Mouse (Mus musculus) kidney, postnatal 0 days (tissue): ENCODE measurements around the gene Lrrc42. TPM values are rescaled to one million over a fixed set of nuclear protein-coding genes. Genes with fewer than 3 reads are reported as not detected.

Experiments used
- ATAC-seq: fragments of 200-750 bp; cut with Nextera tagmentation; replicated peaks from 2 replicates; pipeline ENCODE4 v1.8.0; 2017; ENCODE audit warnings: low read depth, moderate number of reproducible peaks, moderate TSS enrichment, moderate library complexity; ENCODE audit not compliant: low FRiP score
- DNase-seq: peaks from one replicate; pipeline ENCODE4 v3.0.0-alpha.2; 2016; ENCODE audit warnings: low spot score
- H3K27ac ChIP-seq: fragments of 300-500 bp; sonication (generic); 2 replicates; pipeline ENCODE4 v1.5.1; 2014; ENCODE audit warnings: mild to moderate bottlenecking
- H3K27me3 ChIP-seq: fragments of 300-500 bp; sonication (generic); 2 replicates; pipeline ENCODE4 v1.6.1; 2014; ENCODE audit warnings: low read length, mixed read lengths; ENCODE audit not compliant: insufficient read depth
- H3K36me3 ChIP-seq: fragments of 300-500 bp; sonication (generic); 2 replicates; pipeline ENCODE4 v1.6.1; 2014; ENCODE audit warnings: low read length, mixed read lengths; ENCODE audit not compliant: insufficient read depth
- H3K4me1 ChIP-seq: fragments of 300-500 bp; sonication (generic); replicated peaks from 2 replicates; pipeline ENCODE4 v1.6.1; 2014; ENCODE audit warnings: antibody characterized with exemption, low read length, mixed read lengths; ENCODE audit not compliant: insufficient read depth
- H3K4me2 ChIP-seq: fragments of 300-500 bp; sonication (generic); 2 replicates; pipeline ENCODE4 v1.6.1; 2014; ENCODE audit warnings: mild to moderate bottlenecking, low read length, moderate library complexity, mixed read lengths
- H3K4me3 ChIP-seq: fragments of 300-500 bp; sonication (generic); replicated peaks from 2 replicates; pipeline ENCODE4 v1.5.1; 2014; ENCODE audit warnings: low read depth, low read length
- H3K9ac ChIP-seq: fragments of 300-500 bp; sonication (generic); 2 replicates; pipeline ENCODE4 v1.6.1; 2014; ENCODE audit warnings: low read depth, low read length
- H3K9me3 ChIP-seq: fragments of 300-500 bp; sonication (generic); replicated peaks from 2 replicates; pipeline ENCODE4 v1.6.1; 2016; ENCODE audit warnings: low read length, inconsistent platforms, mixed read lengths
- CTCF ChIP-seq: IDR thresholded peaks from 2 replicates; pipeline ENCODE4 v1.5.1; 2016; ENCODE audit warnings: antibody characterized with exemption, low read depth, mild to moderate bottlenecking, moderate library complexity
- WGBS: fragments of 180-500 bp; shearing (Covaris S2); extraction: QIAGEN DNeasy Blood & Tissue Kit; methylation state at CpG from one replicate; pipeline ENCODE4 v1.1.7; 2014; 5-methylcytosine and 5-hydroxymethylcytosine counted together
- polyA plus RNA-seq: library from polyadenylated mRNA; unstranded; fragments of >200 nt; fragmentation: Nextera tagmentation; extraction: Ambion mirVana; gene quantifications from 2 replicates; pipeline ENCODE4 v1.2.1, GENCODE M21; 2015

Gene Lrrc42
- polyA plus RNA-seq, 1 experiment from 2014 or later: 72.2 TPM

DNA sequence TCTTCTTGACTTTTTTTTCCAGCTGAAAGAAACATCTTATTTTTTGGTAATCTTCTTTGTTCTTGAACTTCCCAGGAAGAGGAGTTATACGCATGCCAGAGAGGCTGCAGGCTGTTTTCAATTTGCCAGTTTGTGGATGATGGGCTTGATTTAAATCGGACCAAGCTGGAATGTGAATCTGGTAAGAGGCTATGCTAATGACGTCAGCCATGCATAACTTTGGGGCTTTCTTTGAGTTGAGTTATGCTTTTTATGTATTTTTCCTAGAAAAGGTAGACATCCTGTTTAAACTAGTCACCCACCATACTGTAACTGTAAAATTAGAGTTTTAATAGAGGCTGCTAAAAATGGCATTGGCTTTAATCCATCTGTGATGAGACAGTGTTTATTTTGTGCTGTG, 67.6 kb downstream of the Lrrc42 start:
- Histone ChIP-seq H3K27ac (no peak overlapping the region), H3K4me2 (no peak overlapping the region), H3K4me3 (no peak overlapping the region), H3K27me3 (no peaks in the 10 kb centered on the region), H3K4me1 (peaks cover 9% of the 10 kb centered on the region; the same call in 1 of the 2 replicates), H3K9me3 (no peaks in the 10 kb centered on the region), H3K36me3 (peaks cover 27% of the 10 kb centered on the region), H3K9ac (no peak overlapping the region)
- ATAC-seq (no peak), DNase-seq (peak; percentile 44)
- WGBS: 39% methylated on average over 3 of the region's 3 CpGs
- no peak for TF ChIP-seq CTCF

Other genes with a start within 250 kb of the Lrrc42 start
- gene Mrpl37, start 186.7 kb downstream of the Lrrc42 start, polyA plus RNA-seq: 94.1 and 99.7 TPM in 2 replicates
- gene Cyb5rl, start 186.5 kb downstream of the Lrrc42 start, polyA plus RNA-seq: 15.0 and 17.4 TPM in 2 replicates
- 0.09 and 0.10 TPM in 2 replicates for gene Cdcp2, start 156.6 kb downstream of the Lrrc42 start, polyA plus RNA-seq
- 708 and 709 TPM in 2 replicates for gene Tmem59, start 75.1 kb downstream of the Lrrc42 start, polyA plus RNA-seq
- gene Tceanc2, start 74.4 kb downstream of the Lrrc42 start, polyA plus RNA-seq: 24.1 and 37.4 TPM in 2 replicates
- not detected in 2 replicates for gene Ldlrad1, start 44.4 kb downstream of the Lrrc42 start, polyA plus RNA-seq
- gene Hspb11, start 61 bp upstream of the Lrrc42 start, polyA plus RNA-seq: 53.7 and 56.7 TPM in 2 replicates
- 2.3 and 3.1 TPM in 2 replicates for gene Dio1, start 53.6 kb upstream of the Lrrc42 start, polyA plus RNA-seq
- 67.5 and 68.8 TPM in 2 replicates for gene Yipf1, start 60.8 kb upstream of the Lrrc42 start, polyA plus RNA-seq
- gene Ndc1, start 114.3 kb upstream of the Lrrc42 start, polyA plus RNA-seq: 19.0 and 21.1 TPM in 2 replicates
- 5.5 and 7.4 TPM in 2 replicates for gene Glis1, start 181.1 kb upstream of the Lrrc42 start, polyA plus RNA-seq